Mouse (Mus musculus) kidney, adult 2 months (tissue): ENCODE measurements at regions not wholly inside any gene's neighbourhood (a gene's known extent, or its start where the extent isn't known, plus 50 kb on each side); places are given as distances from the start of the nearest gene placed in this dataset.

Experiments used
- DNase-seq: peaks from one replicate; pipeline ENCODE4 v3.0.0; 2021
- H3K27ac ChIP-seq: fragments of 200-500 bp; 2 replicates; pipeline ENCODE4 v1.5.1; 2012; ENCODE audit warnings: low read depth, low read length, control low read depth, inconsistent platforms; ENCODE audit not compliant: insufficient read depth
- H3K27me3 ChIP-seq: fragments of 200-500 bp; replicated peaks from 2 replicates; pipeline ENCODE4 v1.6.1; 2012; ENCODE audit warnings: mild to moderate bottlenecking, moderate library complexity, low read length, inconsistent platforms; ENCODE audit not compliant: control insufficient read depth, insufficient read depth
- H3K36me3 ChIP-seq: fragments of 200-500 bp; 2 replicates; pipeline ENCODE4 v1.6.1; 2012; ENCODE audit warnings: mild to moderate bottlenecking, moderate library complexity, low read length, inconsistent platforms; ENCODE audit not compliant: control insufficient read depth, insufficient read depth
- H3K4me1 ChIP-seq: fragments of 200-500 bp; 2 replicates; pipeline ENCODE4 v1.6.1; 2011; ENCODE audit warnings: low read length; ENCODE audit not compliant: control insufficient read depth, insufficient read depth
- H3K4me3 ChIP-seq: fragments of 200-500 bp; 2 replicates; pipeline ENCODE4 v1.5.1; 2011; ENCODE audit warnings: mild to moderate bottlenecking, low read depth, low read length, control low read depth; ENCODE audit not compliant: insufficient read depth
- CTCF ChIP-seq: fragments of 200-500 bp; conservative IDR thresholded peaks from 2 replicates; pipeline ENCODE4 v1.5.1; 2011; ENCODE audit warnings: low read depth, mild to moderate bottlenecking, control low read depth, low read length, moderate library complexity, mixed read lengths; ENCODE audit not compliant: insufficient read depth, insufficient read length
- POLR2A ChIP-seq: fragments of 200-500 bp; IDR thresholded peaks from one replicate; pipeline ENCODE4 v1.6.1; 2011; ENCODE audit warnings: low read depth, low read length, control low read depth
- WGBS: fragments of 180-500 bp; shearing (Covaris S2); methylation state at CpG from one replicate; pipeline ENCODE4 v1.1.7; 2018; 5-methylcytosine and 5-hydroxymethylcytosine counted together

DNA sequence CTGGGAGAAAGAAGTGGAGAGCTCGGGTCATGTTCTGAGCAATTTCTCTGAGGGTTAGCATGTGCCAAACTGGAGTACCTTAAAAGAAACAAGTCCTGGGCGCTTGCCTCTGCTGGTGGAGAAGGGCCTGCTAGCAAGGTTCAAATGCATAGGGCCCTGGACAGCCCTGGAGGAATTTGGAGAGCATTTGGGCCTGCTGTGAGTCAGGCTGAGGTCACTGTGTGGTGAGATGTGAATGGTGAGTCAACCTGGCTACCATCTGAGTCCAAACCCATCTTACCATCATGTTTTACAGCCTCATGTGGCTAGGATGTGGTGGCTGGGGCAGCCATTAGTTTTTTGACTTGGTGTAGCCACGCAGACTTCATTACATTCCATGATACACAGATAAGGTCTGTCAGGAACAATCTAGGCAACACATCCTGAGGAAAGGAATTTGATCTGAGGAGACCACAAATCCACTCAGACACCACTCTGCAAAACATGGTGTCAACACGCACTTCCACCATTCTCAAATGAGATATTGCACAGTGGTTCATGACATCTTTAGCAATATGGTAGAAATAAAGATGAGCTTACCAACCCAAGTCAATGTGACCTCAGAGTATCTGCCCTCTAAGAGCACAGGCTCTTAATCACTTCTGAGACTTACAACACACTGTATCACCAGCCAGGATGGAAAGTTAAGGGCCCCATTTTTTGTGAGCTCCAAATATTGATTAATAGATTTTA, 83.1 kb downstream of the Thbs2 start:
- DNase-seq = no peak
- no peaks in the 10 kb centered on the region for H3K4me1 ChIP-seq
- no peaks in the 10 kb centered on the region for H3K27me3 ChIP-seq
- 87% methylated on average over 4 of the region's 4 CpGs for WGBS
- H3K4me3 ChIP-seq = no peak overlapping the region
- TF ChIP-seq CTCF (no peak), POLR2A (no peak)
- H3K36me3 ChIP-seq = no peaks in the 10 kb centered on the region
- no peak overlapping the region for H3K27ac ChIP-seq

DNA sequence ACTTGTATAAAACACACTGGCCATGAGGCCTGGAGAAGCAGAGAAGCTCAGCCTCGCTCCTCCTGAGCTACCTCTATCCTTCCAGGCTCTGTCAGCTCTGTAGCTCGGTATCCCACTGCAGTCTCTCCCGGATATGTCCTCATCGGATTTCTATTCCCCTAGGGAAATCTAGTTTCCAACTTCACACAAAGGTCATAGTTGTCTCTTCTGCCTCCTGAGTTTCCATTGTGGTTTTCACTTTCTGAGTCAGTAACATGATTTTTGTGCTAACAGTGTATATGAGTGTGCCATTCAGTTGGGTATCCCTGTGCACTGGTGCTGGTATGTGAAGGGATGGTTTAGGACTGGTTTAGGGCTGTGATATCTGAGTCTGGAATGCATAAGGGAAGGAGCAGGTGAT, 85.2 kb downstream of the Thbs2 start:
- no peak overlapping the region for H3K4me3 ChIP-seq
- H3K27me3 ChIP-seq = no peaks in the 10 kb centered on the region
- 68% methylated on average over 4 of the region's 4 CpGs for WGBS
- TF ChIP-seq POLR2A = no peak
- TF ChIP-seq CTCF = no peak
- no peaks in the 10 kb centered on the region for H3K36me3 ChIP-seq
- no peak overlapping the region for H3K27ac ChIP-seq
- no peak for DNase-seq
- H3K4me1 ChIP-seq = no peaks in the 10 kb centered on the region

DNA sequence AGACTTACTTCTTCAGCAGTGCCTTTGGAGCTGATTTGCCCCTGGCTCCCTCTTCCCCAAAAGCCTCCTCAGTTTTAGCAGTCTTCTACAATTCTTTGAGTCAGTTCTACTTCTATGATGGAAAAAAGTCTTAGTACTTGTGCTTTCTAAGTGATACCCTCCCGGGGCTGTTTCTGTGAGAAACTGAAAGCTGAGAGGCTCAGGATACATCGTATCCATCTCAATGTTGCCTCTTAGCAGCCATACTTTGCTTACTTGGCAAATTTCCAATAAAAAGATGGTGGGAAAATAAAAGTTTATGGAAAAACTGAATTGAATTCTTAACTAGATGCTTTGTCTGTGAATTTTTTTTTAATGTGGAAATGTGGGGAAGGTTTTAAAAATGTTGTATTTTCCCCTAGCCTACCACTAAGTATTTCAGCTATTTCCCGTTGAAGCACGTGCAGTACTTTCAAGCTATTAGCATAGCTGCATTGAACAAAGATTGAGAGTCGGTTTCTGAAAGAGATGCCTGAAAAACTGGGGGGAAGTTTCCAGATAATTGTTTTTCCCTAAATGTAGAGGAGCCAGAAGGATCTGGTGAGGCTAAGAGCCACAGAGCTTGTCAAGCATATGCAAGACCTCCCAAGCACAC, 87.6 kb downstream of the Thbs2 start:
- H3K27me3 ChIP-seq = no peaks in the 10 kb centered on the region
- H3K36me3 ChIP-seq = no peaks in the 10 kb centered on the region
- TF ChIP-seq CTCF (no peak), POLR2A (no peak)
- H3K27ac ChIP-seq = no peak overlapping the region
- 65% methylated on average over 5 of the region's 5 CpGs for WGBS
- H3K4me1 ChIP-seq = no peaks in the 10 kb centered on the region
- no peak overlapping the region for H3K4me3 ChIP-seq
- DNase-seq = no peak

DNA sequence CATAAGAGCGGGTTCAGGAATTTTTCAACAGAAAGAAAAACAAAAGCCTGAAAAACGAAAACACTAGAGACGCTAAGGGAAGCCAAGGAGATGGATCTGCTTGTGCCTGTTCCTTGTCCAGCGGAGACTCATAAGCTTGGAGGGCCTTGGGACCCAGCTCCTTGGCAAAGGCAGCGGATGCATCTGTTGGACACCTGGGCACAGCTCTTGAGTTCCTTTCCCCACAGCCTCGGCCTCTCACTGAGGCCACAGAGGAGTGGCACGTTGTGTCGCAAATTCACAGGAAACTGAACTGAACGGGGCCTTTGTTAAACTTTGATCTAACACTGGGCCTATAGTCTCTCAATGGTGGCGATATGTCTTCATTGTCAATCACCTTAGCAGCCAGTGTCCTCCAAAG, 94.4 kb downstream of the Thbs2 start:
- H3K4me3 ChIP-seq = no peak overlapping the region
- no peaks in the 10 kb centered on the region for H3K27me3 ChIP-seq
- H3K36me3 ChIP-seq = no peaks in the 10 kb centered on the region
- 82% methylated on average over 10 of the region's 10 CpGs for WGBS
- H3K27ac ChIP-seq = no peak overlapping the region
- no peaks in the 10 kb centered on the region for H3K4me1 ChIP-seq
- no peak for DNase-seq
- TF ChIP-seq CTCF (no peak), POLR2A (no peak)

DNA sequence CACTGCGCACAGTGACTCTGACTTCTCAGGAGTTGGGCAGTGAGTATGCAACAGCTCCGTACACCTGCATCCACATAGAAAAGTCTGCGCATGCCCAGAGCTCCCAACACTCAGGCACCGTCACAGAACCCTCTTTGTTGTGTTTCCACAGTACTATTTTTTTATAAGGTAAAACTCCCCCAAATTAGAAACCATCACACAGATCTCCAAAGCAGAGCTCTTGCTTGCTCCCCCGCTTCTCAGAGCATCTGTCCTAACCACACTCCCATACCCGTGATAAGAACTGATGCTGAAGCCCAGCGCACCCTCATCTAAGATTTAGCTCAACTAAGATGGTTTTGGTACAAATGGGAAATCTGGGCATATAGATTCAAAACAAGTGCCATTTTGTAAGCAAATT, 97.6 kb downstream of the Thbs2 start:
- H3K36me3 ChIP-seq = no peaks in the 10 kb centered on the region
- DNase-seq = no peak
- 91% methylated on average over 7 of the region's 7 CpGs for WGBS
- no peaks in the 10 kb centered on the region for H3K4me1 ChIP-seq
- no peak overlapping the region for H3K4me3 ChIP-seq
- H3K27ac ChIP-seq = no peak overlapping the region
- TF ChIP-seq POLR2A = no peak
- no peak for TF ChIP-seq CTCF
- H3K27me3 ChIP-seq = no peaks in the 10 kb centered on the region

DNA sequence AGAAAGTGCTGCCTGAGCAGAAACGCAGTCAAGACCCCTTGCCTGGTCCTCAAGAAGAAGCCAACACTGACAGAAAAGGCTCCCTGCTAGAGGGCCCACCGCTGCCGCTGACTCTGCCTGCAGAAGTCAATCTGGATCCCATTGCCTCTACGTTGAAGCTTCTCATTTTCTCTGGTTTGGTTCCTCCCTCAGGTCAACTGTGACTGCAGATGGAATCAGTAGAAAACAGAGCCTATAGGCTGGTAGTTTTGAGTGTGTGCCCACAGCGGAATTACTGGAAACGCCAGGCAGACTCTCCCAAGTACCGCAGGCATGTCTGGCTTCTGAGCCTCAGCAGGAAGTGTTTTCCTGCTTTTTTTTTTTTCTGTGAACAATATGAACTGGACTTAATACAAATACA, 98.5 kb downstream of the Thbs2 start:
- H3K27ac ChIP-seq = no peak overlapping the region
- DNase-seq = no peak
- H3K4me3 ChIP-seq = no peak overlapping the region
- 74% methylated on average over 7 of the region's 7 CpGs for WGBS
- no peaks in the 10 kb centered on the region for H3K27me3 ChIP-seq
- TF ChIP-seq POLR2A (no peak), CTCF (no peak)
- H3K4me1 ChIP-seq = no peaks in the 10 kb centered on the region
- H3K36me3 ChIP-seq = no peaks in the 10 kb centered on the region

DNA sequence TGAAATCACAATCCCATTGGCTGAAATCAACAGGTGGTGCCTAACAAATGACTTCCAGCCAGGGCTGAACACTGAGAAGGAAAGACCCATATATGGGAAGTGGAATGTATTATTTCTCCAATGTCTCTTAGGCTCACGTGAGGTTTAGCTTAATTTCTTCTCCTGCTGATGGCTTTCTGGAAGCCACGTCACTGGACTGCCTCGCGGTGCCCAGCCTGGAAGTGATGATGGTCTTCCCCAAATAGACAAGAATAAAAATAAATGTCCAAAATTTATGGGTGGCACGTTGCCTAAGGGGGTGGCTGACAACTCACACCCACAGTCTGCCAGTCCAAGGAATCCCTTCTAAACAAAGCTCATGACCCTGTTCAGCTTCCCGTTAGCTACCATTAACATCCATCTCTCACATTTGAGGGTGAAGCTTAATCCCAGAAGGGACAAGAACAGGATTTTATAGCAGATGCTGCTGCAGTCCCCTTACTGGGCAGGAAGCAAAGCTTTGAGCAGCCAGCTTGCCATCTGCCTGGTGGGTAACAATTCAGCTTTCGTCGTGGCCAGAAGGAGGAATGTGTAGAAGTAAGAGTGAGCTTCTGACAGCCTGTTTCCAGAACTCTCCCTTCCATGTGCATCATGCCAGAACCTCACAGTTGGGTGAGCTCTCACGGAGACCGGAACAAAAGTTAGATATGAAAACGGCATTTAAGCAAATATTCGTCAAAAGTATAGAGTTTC, 105.8 kb downstream of the Thbs2 start:
- H3K4me3 ChIP-seq = no peak overlapping the region
- no peaks in the 10 kb centered on the region for H3K36me3 ChIP-seq
- H3K27ac ChIP-seq = no peak overlapping the region
- no peaks in the 10 kb centered on the region for H3K27me3 ChIP-seq
- no peaks in the 10 kb centered on the region for H3K4me1 ChIP-seq
- DNase-seq = no peak
- TF ChIP-seq POLR2A (no peak), CTCF (no peak)
- 78% methylated on average over 12 of the region's 12 CpGs for WGBS
